Mouse (Mus musculus): ENCODE measurements at regions not wholly inside any gene's neighbourhood (a gene's known extent, or its start where the extent isn't known, plus 50 kb on each side); places are given as distances from the start of the nearest gene placed in this dataset.

- H3K9me3 ChIP-seq (ENCODE audit: control insufficient read depth, low read length): no peaks in the 10 kb centered on the region
- no peaks in the 10 kb centered on the region for H3K36me3 ChIP-seq (ENCODE audit: control insufficient read depth, insufficient read depth, low read length)
These were observed 165.4 kb downstream of the Qdpr start for GRCm38 (mm10) chr5:45284680-45285079.

GRCm38 (mm10) chr5:45283908-45284415 is 166.1 kb downstream of the Qdpr start:
- 34% methylated on average over 2 of the region's 2 CpGs for WGBS
- ATAC-seq (replicated peaks; ENCODE audit: low FRiP score) (no peak), DNase-seq (ENCODE audit: low spot score) (no peak)
- Histone ChIP-seq H3K9ac (ENCODE audit: low read depth, low read length) (no peak overlapping the region), H3K4me1 (replicated peaks; ENCODE audit: control insufficient read depth, insufficient read depth, low read length) (no peaks in the 10 kb centered on the region), H3K27ac (ENCODE audit: low read depth, low read length) (no peak overlapping the region), H3K4me2 (no peak overlapping the region), H3K27me3 (replicated peaks; ENCODE audit: control insufficient read depth, insufficient read depth, low read length) (no peaks in the 10 kb centered on the region), H3K36me3 (ENCODE audit: control insufficient read depth, insufficient read depth, low read length) (no peaks in the 10 kb centered on the region), H3K4me3 (ENCODE audit: low read depth, low read length) (no peak overlapping the region), H3K9me3 (ENCODE audit: control insufficient read depth, low read length) (no peaks in the 10 kb centered on the region)

More at GRCm38 (mm10) chr5:45284680-45285079, 165.4 kb downstream of the Qdpr start:
- ATAC-seq (replicated peaks; ENCODE audit: low FRiP score) (no peak), DNase-seq (ENCODE audit: low spot score) (no peak)
- no peak overlapping the region for H3K9ac ChIP-seq (ENCODE audit: low read depth, low read length)
- no peaks in the 10 kb centered on the region for H3K4me1 ChIP-seq (replicated peaks; ENCODE audit: control insufficient read depth, insufficient read depth, low read length)
- no peak overlapping the region for H3K4me3 ChIP-seq (ENCODE audit: low read depth, low read length)
- no peak overlapping the region for H3K4me2 ChIP-seq
- no peaks in the 10 kb centered on the region for H3K27me3 ChIP-seq (replicated peaks; ENCODE audit: control insufficient read depth, insufficient read depth, low read length)
- H3K27ac ChIP-seq (ENCODE audit: low read depth, low read length): no peak overlapping the region

GRCm38 (mm10) chr5:45282207-45282930 is 167.7 kb downstream of the Qdpr start:
- 61% methylated on average over 9 of the region's 9 CpGs for WGBS
- no peak for DNase-seq (ENCODE audit: low spot score)
- H3K4me2 ChIP-seq: no peak overlapping the region

GRCm38 (mm10) chr5:45278571-45278970 is 171.5 kb downstream of the Qdpr start:
- no peaks in the 10 kb centered on the region for H3K36me3 ChIP-seq (ENCODE audit: control insufficient read depth, insufficient read depth, low read length)
- 3% methylated on average over 9 of the region's 9 CpGs for WGBS
- no peak; the same call in 1 of the 2 replicates for ATAC-seq (replicated peaks; ENCODE audit: low FRiP score)
- peak; percentile 53 for DNase-seq (ENCODE audit: low spot score)
- H3K9me3 ChIP-seq (ENCODE audit: control insufficient read depth, low read length): no peaks in the 10 kb centered on the region
- no peak overlapping the region for H3K4me3 ChIP-seq (ENCODE audit: low read depth, low read length)
- peak overlapping the region; percentile 58 for H3K4me2 ChIP-seq
- H3K27ac ChIP-seq (ENCODE audit: low read depth, low read length): no peak overlapping the region
- no peak overlapping the region for H3K9ac ChIP-seq (ENCODE audit: low read depth, low read length)
- no peaks in the 10 kb centered on the region for H3K27me3 ChIP-seq (replicated peaks; ENCODE audit: control insufficient read depth, insufficient read depth, low read length)
- H3K4me1 ChIP-seq (replicated peaks; ENCODE audit: control insufficient read depth, insufficient read depth, low read length): no peaks in the 10 kb centered on the region

More at GRCm38 (mm10) chr5:45282207-45282930, 167.7 kb downstream of the Qdpr start:
- no peaks in the 10 kb centered on the region for H3K4me1 ChIP-seq (replicated peaks; ENCODE audit: control insufficient read depth, insufficient read depth, low read length)
- no peak overlapping the region for H3K9ac ChIP-seq (ENCODE audit: low read depth, low read length)
- no peaks in the 10 kb centered on the region for H3K27me3 ChIP-seq (replicated peaks; ENCODE audit: control insufficient read depth, insufficient read depth, low read length)
- no peaks in the 10 kb centered on the region for H3K9me3 ChIP-seq (ENCODE audit: control insufficient read depth, low read length)
- no peak overlapping the region for H3K4me3 ChIP-seq (ENCODE audit: low read depth, low read length)
- no peaks in the 10 kb centered on the region for H3K36me3 ChIP-seq (ENCODE audit: control insufficient read depth, insufficient read depth, low read length)
- ATAC-seq (replicated peaks; ENCODE audit: low FRiP score): no peak
- no peak overlapping the region for H3K27ac ChIP-seq (ENCODE audit: low read depth, low read length)

GRCm38 (mm10) chr5:45278005-45278432 is 172.0 kb downstream of the Qdpr start:
- H3K36me3 ChIP-seq (ENCODE audit: control insufficient read depth, insufficient read depth, low read length): no peaks in the 10 kb centered on the region
- no peaks in the 10 kb centered on the region for H3K27me3 ChIP-seq (replicated peaks; ENCODE audit: control insufficient read depth, insufficient read depth, low read length)
- H3K4me1 ChIP-seq (replicated peaks; ENCODE audit: control insufficient read depth, insufficient read depth, low read length): no peaks in the 10 kb centered on the region
- no peak overlapping the region for H3K4me3 ChIP-seq (ENCODE audit: low read depth, low read length)
- ATAC-seq (replicated peaks; ENCODE audit: low FRiP score): no peak
- H3K4me2 ChIP-seq: peak overlapping the region; percentile 58
- no peaks in the 10 kb centered on the region for H3K9me3 ChIP-seq (ENCODE audit: control insufficient read depth, low read length)
- no peak for DNase-seq (ENCODE audit: low spot score)
- no peak overlapping the region for H3K27ac ChIP-seq (ENCODE audit: low read depth, low read length)
- no peak overlapping the region for H3K9ac ChIP-seq (ENCODE audit: low read depth, low read length)
- 5% methylated on average over 10 of the region's 10 CpGs for WGBS

GRCm38 (mm10) chr5:45270679-45271078 is 179.4 kb downstream of the Qdpr start:
- H3K27ac ChIP-seq (ENCODE audit: low read depth, low read length): no peak overlapping the region
- WGBS: 74% methylated on average over 3 of the region's 3 CpGs
- DNase-seq (ENCODE audit: low spot score) (no peak), ATAC-seq (replicated peaks; ENCODE audit: low FRiP score) (no peak)
- H3K4me3 ChIP-seq (ENCODE audit: low read depth, low read length): no peak overlapping the region
- H3K9ac ChIP-seq (ENCODE audit: low read depth, low read length): no peak overlapping the region
- no peaks in the 10 kb centered on the region for H3K4me1 ChIP-seq (replicated peaks; ENCODE audit: control insufficient read depth, insufficient read depth, low read length)
- no peaks in the 10 kb centered on the region for H3K36me3 ChIP-seq (ENCODE audit: control insufficient read depth, insufficient read depth, low read length)
- no peaks in the 10 kb centered on the region for H3K9me3 ChIP-seq (ENCODE audit: control insufficient read depth, low read length)
- H3K4me2 ChIP-seq: no peak overlapping the region
- H3K27me3 ChIP-seq (replicated peaks; ENCODE audit: control insufficient read depth, insufficient read depth, low read length): no peaks in the 10 kb centered on the region

- 80% methylated on average over 5 of the region's 5 CpGs for WGBS
- no peak for DNase-seq (ENCODE audit: low spot score)
- no peak overlapping the region for H3K4me3 ChIP-seq (ENCODE audit: low read depth, low read length)
- no peaks in the 10 kb centered on the region for H3K9me3 ChIP-seq (ENCODE audit: control insufficient read depth, low read length)
- no peak overlapping the region for H3K9ac ChIP-seq (ENCODE audit: low read depth, low read length)
- ATAC-seq (replicated peaks; ENCODE audit: low FRiP score): no peak
- H3K27me3 ChIP-seq (replicated peaks; ENCODE audit: control insufficient read depth, insufficient read depth, low read length): no peaks in the 10 kb centered on the region
- no peaks in the 10 kb centered on the region for H3K4me1 ChIP-seq (replicated peaks; ENCODE audit: control insufficient read depth, insufficient read depth, low read length)
- no peaks in the 10 kb centered on the region for H3K36me3 ChIP-seq (ENCODE audit: control insufficient read depth, insufficient read depth, low read length)
- no peak overlapping the region for H3K4me2 ChIP-seq
- no peak overlapping the region for H3K27ac ChIP-seq (ENCODE audit: low read depth, low read length)
These were observed 180.6 kb downstream of the Qdpr start for GRCm38 (mm10) chr5:45269391-45269790.

- Histone ChIP-seq H3K36me3 (ENCODE audit: control insufficient read depth, insufficient read depth, low read length) (no peaks in the 10 kb centered on the region), H3K4me3 (ENCODE audit: low read depth, low read length) (no peak overlapping the region), H3K4me2 (no peak overlapping the region), H3K9ac (ENCODE audit: low read depth, low read length) (no peak overlapping the region), H3K4me1 (replicated peaks; ENCODE audit: control insufficient read depth, insufficient read depth, low read length) (no peaks in the 10 kb centered on the region), H3K9me3 (ENCODE audit: control insufficient read depth, low read length) (no peaks in the 10 kb centered on the region), H3K27me3 (replicated peaks; ENCODE audit: control insufficient read depth, insufficient read depth, low read length) (no peaks in the 10 kb centered on the region), H3K27ac (ENCODE audit: low read depth, low read length) (no peak overlapping the region)
- DNase-seq (ENCODE audit: low spot score) (no peak), ATAC-seq (replicated peaks; ENCODE audit: low FRiP score) (no peak)
- 60% methylated on average over 5 of the region's 5 CpGs for WGBS
These were observed 183.1 kb downstream of the Qdpr start for GRCm38 (mm10) chr5:45266914-45267313.

GRCm38 (mm10) chr5:45258486-45258885 is 191.6 kb downstream of the Qdpr start:
- Histone ChIP-seq H3K4me2 (no peak overlapping the region), H3K9me3 (ENCODE audit: control insufficient read depth, low read length) (no peaks in the 10 kb centered on the region), H3K4me1 (replicated peaks; ENCODE audit: control insufficient read depth, insufficient read depth, low read length) (no peaks in the 10 kb centered on the region), H3K9ac (ENCODE audit: low read depth, low read length) (no peak overlapping the region), H3K27ac (ENCODE audit: low read depth, low read length) (no peak overlapping the region), H3K36me3 (ENCODE audit: control insufficient read depth, insufficient read depth, low read length) (no peaks in the 10 kb centered on the region), H3K27me3 (replicated peaks; ENCODE audit: control insufficient read depth, insufficient read depth, low read length) (no peaks in the 10 kb centered on the region), H3K4me3 (ENCODE audit: low read depth, low read length) (no peak overlapping the region)
- DNase-seq (ENCODE audit: low spot score) (no peak), ATAC-seq (replicated peaks; ENCODE audit: low FRiP score) (no peak)
- WGBS: 96% methylated on average over 1 of the region's 1 CpGs
